Mouse (Mus musculus): ENCODE measurements around the gene Dop1a. TPM values are rescaled to one million over a fixed set of nuclear protein-coding genes. Genes with fewer than 3 reads are reported as not detected.

Dop1a gene
- total RNA-seq, 2 experiments from 2014 or later, result 9.5 to 12.1 TPM

GRCm38 (mm10) chr9:86453626-86454025 lies 13.3 kb upstream of the Dop1a start:
- Histone ChIP-seq H3K27ac (no peak overlapping the region), H3K4me3 (no peak overlapping the region)
- no peak for DNase-seq
- intact Hi-C loops (cut with DNase I), result no loop called here
- no peak for TF ChIP-seq CTCF (IDR thresholded peaks at IDR 0.05)

GRCm38 (mm10) chr9:86464151-86465105 lies 2.5 kb upstream of the Dop1a start, which contains the start of gene Ube2cbp:
TSS of gene Ube2cbp (minus strand) at chr9:86464950.
- DNase-seq, result peak; percentile 91
- Histone ChIP-seq H3K4me3 (peak within 1 kb of the TSS; percentile 95), H3K27ac (peak within 1 kb of the TSS; percentile 93)
- intact Hi-C loops (cut with DNase I), result loop anchor here (5.0 to 10.0 kb wide), 2 partner anchors 108 to 710 kb away; partner anchors contain the start of genes Pgm3 and Rwdd2a
- peak; percentile 100; the same call in 1 of the 2 replicates for TF ChIP-seq CTCF (IDR thresholded peaks at IDR 0.05)

- H3K27ac ChIP-seq, result no peak overlapping the region
- DNase-seq, result no peak
- no peak for TF ChIP-seq CTCF (IDR thresholded peaks at IDR 0.05)
- intact Hi-C loops (cut with DNase I), result no loop called here
- H3K4me3 ChIP-seq, result no peak overlapping the region
Observed at GRCm38 (mm10) chr9:86475956-86476355, 9.0 kb downstream of the Dop1a start.

GRCm38 (mm10) chr9:86476763-86477162 lies 9.8 kb downstream of the Dop1a start:
- no peak for TF ChIP-seq CTCF (IDR thresholded peaks at IDR 0.05)
- no peak for DNase-seq
- intact Hi-C loops (cut with DNase I), result no loop called here
- Histone ChIP-seq H3K27ac (no peak overlapping the region), H3K4me3 (no peak overlapping the region)

GRCm38 (mm10) chr9:86478414-86479093 lies 11.6 kb downstream of the Dop1a start:
- Histone ChIP-seq H3K4me3 (no peak overlapping the region), H3K27ac (no peak overlapping the region)
- DNase-seq, result no peak
- intact Hi-C loops (cut with DNase I), result no loop called here
- TF ChIP-seq CTCF (IDR thresholded peaks at IDR 0.05), result no peak

- intact Hi-C loops (cut with DNase I), result no loop called here
- no peak for TF ChIP-seq CTCF (IDR thresholded peaks at IDR 0.05)
- H3K27ac ChIP-seq, result no peak overlapping the region
- H3K4me3 ChIP-seq, result no peak overlapping the region
- DNase-seq, result no peak
Observed at GRCm38 (mm10) chr9:86482236-86482635, 15.3 kb downstream of the Dop1a start.

- no peak for TF ChIP-seq CTCF (IDR thresholded peaks at IDR 0.05)
- intact Hi-C loops (cut with DNase I), result no loop called here
- no peak for DNase-seq
- Histone ChIP-seq H3K4me3 (no peak overlapping the region), H3K27ac (no peak overlapping the region)
Observed at GRCm38 (mm10) chr9:86491740-86492139, 24.8 kb downstream of the Dop1a start.

- DNase-seq, result no peak
- TF ChIP-seq CTCF (IDR thresholded peaks at IDR 0.05), result no peak
- Histone ChIP-seq H3K27ac (no peak overlapping the region), H3K4me3 (no peak overlapping the region)
- intact Hi-C loops (cut with DNase I), result loop anchor here (5.0 kb wide), 1 partner anchor 66 kb away; no protein-coding TSS in a partner anchor
Observed at GRCm38 (mm10) chr9:86496261-86496660, 29.3 kb downstream of the Dop1a start.

- no peak overlapping the region for H3K4me3 ChIP-seq
- DNase-seq, result no peak
- TF ChIP-seq CTCF (IDR thresholded peaks at IDR 0.05), result no peak
- intact Hi-C loops (cut with DNase I), result loop anchor here (5.0 kb wide), 1 partner anchor 63 kb away; no protein-coding TSS in a partner anchor
- no peak overlapping the region for H3K27ac ChIP-seq
Observed at GRCm38 (mm10) chr9:86499083-86499482, 32.1 kb downstream of the Dop1a start.

- no peak for TF ChIP-seq CTCF (IDR thresholded peaks at IDR 0.05)
- no peak for DNase-seq
- Histone ChIP-seq H3K4me3 (no peak overlapping the region), H3K27ac (no peak overlapping the region)
- intact Hi-C loops (cut with DNase I), result no loop called here
Observed at GRCm38 (mm10) chr9:86507437-86507836, 40.5 kb downstream of the Dop1a start.

- no peak for TF ChIP-seq CTCF (IDR thresholded peaks at IDR 0.05)
Observed at GRCm38 (mm10) chr9:86513733-86514132, 46.8 kb downstream of the Dop1a start.

GRCm38 (mm10) chr9:86514390-86514789 lies 47.4 kb downstream of the Dop1a start:
- H3K4me3 ChIP-seq, result no peak overlapping the region
- no peak overlapping the region for H3K27ac ChIP-seq
- intact Hi-C loops (cut with DNase I), result no loop called here
- no peak for DNase-seq
- TF ChIP-seq CTCF (IDR thresholded peaks at IDR 0.05), result no peak

More at GRCm38 (mm10) chr9:86513733-86514132, 46.8 kb downstream of the Dop1a start:
- DNase-seq, result peak; percentile 29
- Histone ChIP-seq H3K4me3 (no peak overlapping the region), H3K27ac (no peak overlapping the region)
- intact Hi-C loops (cut with DNase I), result no loop called here

GRCm38 (mm10) chr9:86514798-86515197 lies 47.8 kb downstream of the Dop1a start:
- TF ChIP-seq CTCF (IDR thresholded peaks at IDR 0.05), result no peak
- intact Hi-C loops (cut with DNase I), result no loop called here
- H3K27ac ChIP-seq, result no peak overlapping the region
- peak; percentile 21 for DNase-seq
- no peak overlapping the region for H3K4me3 ChIP-seq

Measured in gastrocnemius, adult 2 months (tissue).